Mouse (Mus musculus): Measurements from ENCODE around the gene Gm33543. TPM values are rescaled to one million over a fixed set of nuclear protein-coding genes. Genes with fewer than 3 reads are reported as not detected.

The Gm33543 gene
- 0.33 TPM for polyA plus RNA-seq (2015; fragmentation: Illumina TruSeq; extraction: RNeasy Lipid Tissue Mini Kit (QIAGEN cat#74804); ENCODE audit: low read depth, low replicate concordance)

GRCm38 (mm10) chr10:95842789-95843637 is at the start of gene Gm33543:
Gene Gm33543 (minus strand): TSS chr10:95842930.

Other genes starting within 250 kb of the Gm33543 start
- not detected for gene Anapc15-ps, start 169.5 kb downstream of the Gm33543 start, polyA plus RNA-seq (2015; fragmentation: Illumina TruSeq; extraction: RNeasy Lipid Tissue Mini Kit (QIAGEN cat#74804); ENCODE audit: low read depth, low replicate concordance)
- gene Eea1, start 97.7 kb upstream of the Gm33543 start, polyA plus RNA-seq (2015; fragmentation: Illumina TruSeq; extraction: RNeasy Lipid Tissue Mini Kit (QIAGEN cat#74804); ENCODE audit: low read depth, low replicate concordance), result 17.3 TPM

All from brain, adult 10 weeks (tissue).